Mouse (Mus musculus): ENCODE measurements around the gene Sept7.

DNA sequence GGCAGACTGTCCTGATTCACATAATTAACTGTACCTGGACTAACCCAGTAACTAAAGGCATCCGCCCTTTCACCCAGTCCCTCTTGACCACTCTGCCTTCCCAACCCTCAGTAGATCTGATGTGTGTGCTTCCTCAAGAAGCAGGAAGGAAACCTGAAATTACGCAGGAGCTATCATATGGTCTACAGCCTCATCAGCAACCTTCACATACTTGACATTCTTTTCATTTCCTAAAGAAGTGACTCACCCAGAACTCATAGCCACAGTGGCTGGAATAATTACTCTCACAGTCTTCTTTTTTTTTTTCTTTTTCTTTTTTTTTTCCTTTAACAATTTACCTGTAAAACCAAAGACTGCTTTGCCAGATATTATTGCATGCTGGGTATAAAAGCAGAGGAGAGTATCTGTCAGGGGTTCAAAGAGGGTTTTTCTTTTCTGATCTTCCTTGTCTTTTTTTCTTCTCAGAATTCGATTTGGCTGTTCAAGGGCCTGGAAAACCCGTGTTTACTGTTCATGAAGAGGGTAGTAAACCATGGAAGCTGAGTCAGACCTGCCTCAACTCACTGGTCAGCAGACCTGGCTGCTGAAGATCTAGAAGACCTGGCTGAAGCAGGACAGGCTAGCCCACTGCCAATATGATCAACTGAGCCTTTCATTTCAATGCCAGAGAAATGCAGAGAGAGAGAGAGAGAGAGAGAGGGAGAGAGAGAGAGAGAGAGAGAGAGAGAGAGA is 8.1 kb upstream of the Sept7 start:
- no peak for TF ChIP-seq CTCF (IDR thresholded peaks at IDR 0.05; ENCODE audit: borderline replicate concordance, insufficient read depth, low read length)
- no peak for TF ChIP-seq POLR2A (IDR thresholded peaks at IDR 0.05; ENCODE audit: low read depth, low read length)
